Mouse (Mus musculus) heart, embryonic 10.5 days (tissue): ENCODE data around the gene Rpl10. TPM values are rescaled to one million over a fixed set of nuclear protein-coding genes. Genes with fewer than 3 reads are reported as not detected.

Source experiments
- DNase-seq: peaks from one replicate; pipeline ENCODE4 v3.0.0-alpha.2; 2017; ENCODE audit warnings: low spot score
- H3K27ac ChIP-seq: fragments of 300-500 bp; sonication (generic); 2 replicates; pipeline ENCODE4 v1.5.1; 2016; ENCODE audit warnings: mild to moderate bottlenecking
- H3K27me3 ChIP-seq: fragments of 300-500 bp; sonication (generic); 2 replicates; pipeline ENCODE4 v1.6.1; 2016; ENCODE audit warnings: mild to moderate bottlenecking; ENCODE audit not compliant: poor library complexity, insufficient read depth, severe bottlenecking
- H3K36me3 ChIP-seq: fragments of 300-500 bp; sonication (generic); 2 replicates; pipeline ENCODE4 v1.6.1; 2016; ENCODE audit warnings: mild to moderate bottlenecking, moderate library complexity
- H3K4me1 ChIP-seq: fragments of 300-500 bp; sonication (generic); 2 replicates; pipeline ENCODE4 v1.6.1; 2016; ENCODE audit warnings: mild to moderate bottlenecking
- H3K4me3 ChIP-seq: fragments of 300-500 bp; sonication (generic); 2 replicates; pipeline ENCODE4 v1.5.1; 2016; ENCODE audit warnings: mild to moderate bottlenecking, moderate library complexity
- H3K9me3 ChIP-seq: fragments of 300-500 bp; sonication (generic); 2 replicates; pipeline ENCODE4 v1.6.1; 2016; ENCODE audit warnings: mild to moderate bottlenecking, moderate library complexity
- WGBS: fragments of 180-500 bp; shearing (Covaris S2); methylation state at CpG from one replicate; pipeline ENCODE4 v1.1.7; 2016; 5-methylcytosine and 5-hydroxymethylcytosine counted together
- polyA plus RNA-seq: library from polyadenylated mRNA; unstranded; fragments of >200 nt; fragmentation: Nextera tagmentation; extraction: Ambion mirVana; gene quantifications from 2 replicates; pipeline ENCODE4 v1.2.1, GENCODE M21; 2016

The Rpl10 gene
- polyA plus RNA-seq, 1 experiment from 2014 or later = 543 TPM

DNA sequence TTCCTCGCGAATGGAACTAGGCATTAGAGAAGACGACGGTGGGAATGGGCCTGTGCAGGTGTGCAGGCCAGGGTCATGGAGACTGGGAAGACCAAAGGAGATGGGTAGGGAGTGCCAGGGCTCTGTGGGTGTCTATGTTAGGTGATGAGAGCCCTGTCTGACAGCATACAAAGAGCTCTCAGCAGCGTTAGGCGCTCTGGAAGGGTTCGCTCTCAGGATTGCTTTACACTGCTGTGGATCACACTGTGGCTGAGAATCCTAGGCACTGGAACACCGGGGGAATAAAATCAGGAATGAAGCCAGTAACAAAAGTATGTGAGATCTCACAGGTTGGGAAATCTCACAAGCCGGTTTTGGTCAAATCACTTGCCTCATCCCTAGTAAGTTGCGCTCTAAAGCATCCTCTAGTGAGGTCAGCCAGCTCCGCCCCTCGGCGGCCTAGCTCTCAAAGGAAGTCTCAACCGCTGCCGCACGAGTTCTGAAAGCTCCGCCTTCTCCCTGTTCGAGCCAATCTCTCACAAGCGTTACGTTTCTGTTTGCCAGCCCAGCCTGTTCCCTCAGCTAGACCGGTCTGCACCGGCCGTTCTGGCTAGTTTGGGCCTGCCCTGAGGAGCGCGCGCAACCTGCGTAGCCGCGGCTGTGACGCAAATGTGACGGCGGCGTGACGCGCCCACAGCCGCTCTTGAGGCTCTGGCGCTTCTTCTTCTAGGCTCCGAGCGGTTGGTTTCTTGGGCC is 16.3 kb upstream of the Rpl10 start, which contains the start of gene Emd:
Emd (plus strand) TSS at position 535 of the 735 bp plus-strand sequence.
- Histone ChIP-seq H3K36me3 (peaks cover 18% of the 10 kb centered on the region), H3K27ac (peak within 1 kb of the TSS; percentile 91), H3K4me3 (peak within 1 kb of the TSS; percentile 70), H3K4me1 (0 out of 2 replicates have a peak, but pooled peaks cover 5% of the 10 kb centered on the region), H3K27me3 (0 out of 2 replicates have a peak, but pooled peaks cover 3% of the 10 kb centered on the region), H3K9me3 (no peaks in the 10 kb centered on the region)
- WGBS = 26% methylated on average over 39 of the region's 39 CpGs
- peak; percentile 96 for DNase-seq

DNA sequence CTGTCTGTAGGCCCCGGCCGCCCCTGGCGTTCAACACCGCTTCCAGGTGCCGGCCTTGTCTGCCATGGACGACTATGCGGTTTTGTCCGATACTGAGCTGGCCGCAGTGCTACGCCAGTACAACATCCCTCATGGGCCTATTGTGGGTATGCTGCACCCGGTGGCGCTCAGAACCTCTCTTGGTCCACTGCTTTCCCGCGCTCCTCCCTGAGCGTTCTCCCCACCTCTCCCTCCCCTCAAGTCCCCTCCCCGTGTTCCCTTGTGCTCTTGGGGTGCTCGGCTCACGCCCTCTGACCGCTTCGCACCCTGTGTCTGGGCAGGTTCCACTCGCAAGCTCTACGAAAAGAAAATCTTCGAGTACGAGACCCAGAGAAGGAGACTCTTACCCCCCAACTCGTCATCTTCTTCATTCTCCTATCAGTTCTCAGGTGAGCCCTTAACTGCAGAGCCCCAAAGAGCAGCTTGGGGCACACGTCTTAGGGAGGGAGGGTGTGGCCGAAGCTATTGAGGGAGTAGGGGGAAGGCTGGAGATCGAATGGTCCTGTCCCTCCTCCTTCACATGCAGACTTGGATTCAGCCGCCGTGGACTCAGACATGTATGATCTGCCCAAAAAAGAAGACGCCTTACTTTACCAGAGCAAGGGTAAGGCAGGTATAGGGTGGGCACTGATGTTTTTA is 15.6 kb upstream of the Rpl10 start:
- DNase-seq = no peak
- Histone ChIP-seq H3K9me3 (no peaks in the 10 kb centered on the region), H3K27me3 (0 out of 2 replicates have a peak, but pooled peaks cover 3% of the 10 kb centered on the region), H3K4me3 (peak overlapping the region; percentile 70), H3K27ac (peak overlapping the region; percentile 91), H3K36me3 (peaks cover 19% of the 10 kb centered on the region), H3K4me1 (0 out of 2 replicates have a peak, but pooled peaks cover 5% of the 10 kb centered on the region)
- WGBS = 19% methylated on average over 31 of the region's 31 CpGs

DNA sequence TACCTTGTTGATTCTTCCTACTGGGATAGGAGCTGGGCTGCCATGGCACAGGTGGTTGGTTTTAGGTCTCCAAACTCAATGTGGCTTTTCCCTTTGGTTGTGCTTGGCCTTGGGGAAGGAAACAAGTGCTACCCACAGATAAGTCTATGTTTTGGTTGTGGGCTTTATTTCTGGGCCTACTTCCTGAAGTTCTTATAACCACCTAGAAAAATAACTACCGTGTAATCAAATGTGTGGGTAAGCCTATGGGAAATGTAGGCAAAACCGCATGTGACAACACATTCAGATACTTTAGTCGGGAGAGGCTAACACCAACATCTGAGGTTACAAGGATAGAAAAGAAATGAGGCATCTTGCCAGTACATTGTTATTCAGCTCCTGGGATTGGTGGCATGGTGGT is 12.9 kb upstream of the Rpl10 start:
- Histone ChIP-seq H3K4me3 (no peak overlapping the region), H3K36me3 (peaks cover 22% of the 10 kb centered on the region), H3K27me3 (no peaks in the 10 kb centered on the region), H3K4me1 (0 out of 2 replicates have a peak, but pooled peaks cover 5% of the 10 kb centered on the region), H3K27ac (no peak overlapping the region), H3K9me3 (no peaks in the 10 kb centered on the region)
- 87% methylated on average over 3 of the region's 3 CpGs for whole genome bisulfite sequencing
- DNase-seq = no peak

DNA sequence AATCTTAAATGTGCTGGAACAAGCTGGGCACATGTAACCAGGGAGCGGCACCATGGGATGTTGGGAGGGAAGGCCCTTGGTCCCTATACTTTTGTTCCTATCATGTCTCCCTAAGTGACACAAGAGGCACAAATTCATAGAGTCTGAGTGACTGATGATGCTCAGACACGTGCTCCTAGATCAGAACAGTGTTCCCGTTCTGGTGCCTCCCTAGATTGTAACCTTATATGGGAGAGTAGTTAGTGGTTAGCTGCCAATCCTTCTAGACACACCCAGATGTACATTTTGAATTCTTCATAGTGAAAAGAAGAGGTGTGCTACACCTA is 913 bp upstream of the Rpl10 start:
- no peak for DNase-seq

DNA sequence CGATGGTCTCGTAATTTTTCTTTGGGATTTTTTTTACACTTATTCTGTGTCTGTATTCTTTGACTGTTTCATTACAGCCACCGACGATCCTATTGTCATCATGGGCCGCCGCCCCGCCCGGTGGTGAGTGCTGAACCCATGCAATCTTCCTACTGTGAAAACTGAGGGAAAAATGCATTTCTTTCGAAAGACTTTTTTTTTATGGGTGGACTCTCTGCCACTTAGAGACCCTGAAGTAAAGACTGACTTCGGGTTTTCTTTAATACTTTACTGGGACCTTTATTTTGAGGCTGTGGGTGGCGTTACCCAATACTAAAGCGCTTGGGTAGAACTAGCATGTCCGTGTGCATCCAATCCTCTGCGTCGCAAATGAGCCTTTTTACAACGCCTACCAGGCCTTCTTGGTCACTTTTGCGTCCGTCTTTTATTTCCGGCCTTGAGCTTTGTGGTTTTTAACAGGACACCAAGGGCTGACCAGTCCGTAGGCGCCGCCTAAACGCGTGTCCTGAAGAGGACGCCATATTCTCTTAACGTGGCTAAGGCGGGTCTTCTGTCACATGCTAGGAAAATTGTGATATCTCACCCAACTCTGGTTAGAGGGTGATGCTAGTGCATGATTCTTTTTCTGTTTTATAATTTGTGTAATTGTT is 415 bp downstream of the Rpl10 start:
- Histone ChIP-seq H3K4me3 (peak overlapping the region; percentile 65), H3K36me3 (peaks cover 10% of the 10 kb centered on the region; the same call in 1 of the 2 replicates), H3K27me3 (no peaks in the 10 kb centered on the region), H3K27ac (peak overlapping the region; percentile 84), H3K9me3 (no peaks in the 10 kb centered on the region), H3K4me1 (no peaks in the 10 kb centered on the region)
- WGBS = 15% methylated on average over 27 of the region's 27 CpGs
- DNase-seq = no peak

More for the DNA sequence above, 913 bp upstream of the Rpl10 start:
- Histone ChIP-seq H3K27me3 (no peaks in the 10 kb centered on the region), H3K27ac (peak overlapping the region; percentile 91), H3K4me3 (peak overlapping the region; percentile 65), H3K9me3 (no peaks in the 10 kb centered on the region), H3K4me1 (no peaks in the 10 kb centered on the region), H3K36me3 (peaks cover 10% of the 10 kb centered on the region; the same call in 1 of the 2 replicates)
- 28% methylated on average over 3 of the region's 3 CpGs for WGBS

DNA sequence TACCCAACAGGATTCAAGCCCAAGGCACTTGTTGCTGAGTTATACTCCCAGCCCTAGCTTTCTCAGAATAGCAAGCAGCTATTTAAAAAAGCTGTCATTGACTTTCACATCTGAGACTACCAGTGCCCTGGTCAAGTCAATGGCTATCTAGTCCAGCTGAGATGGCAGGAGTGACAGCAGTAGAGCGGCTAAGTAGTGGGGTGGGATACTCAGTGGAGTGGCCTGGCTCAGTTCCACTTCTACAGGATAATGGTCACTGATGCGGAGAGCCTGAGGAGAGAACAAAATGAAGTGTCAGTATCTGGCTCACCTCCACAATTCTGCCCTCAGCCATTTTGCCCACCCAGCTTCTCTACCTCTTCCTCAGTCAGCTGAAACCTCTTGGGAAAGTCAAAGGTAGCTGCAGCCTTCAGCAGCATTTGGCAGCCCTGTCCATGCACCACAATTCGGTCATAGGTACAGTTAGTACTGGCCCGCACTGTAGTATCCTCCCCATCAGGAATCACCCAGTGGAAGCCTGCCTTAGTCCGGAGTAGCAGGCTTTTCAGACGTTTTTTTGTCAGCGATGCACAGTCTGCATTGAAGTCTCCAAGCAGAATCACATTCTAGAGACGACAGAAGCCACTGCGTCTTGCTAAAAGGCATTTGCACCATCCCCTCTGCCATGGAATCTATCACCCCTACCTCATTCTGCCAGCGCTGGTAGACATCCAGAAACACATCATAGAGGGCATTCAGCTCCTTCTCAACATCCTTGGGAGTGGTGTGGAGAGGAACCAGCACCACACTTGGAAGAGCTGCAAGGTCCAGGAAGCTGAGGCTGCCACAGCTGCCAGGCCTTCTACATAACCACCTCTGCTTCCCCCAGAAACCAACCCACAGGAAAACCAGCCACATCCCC is 3.1 kb downstream of the Rpl10 start:
- DNase-seq = peak; percentile 70
- no peaks in the 10 kb centered on the region for H3K27me3 ChIP-seq
- H3K27ac ChIP-seq = no peak overlapping the region
- no peaks in the 10 kb centered on the region for H3K4me1 ChIP-seq
- H3K9me3 ChIP-seq = no peaks in the 10 kb centered on the region
- H3K4me3 ChIP-seq = 0 out of 2 replicates have a peak overlapping the region, but pooled peaks have one; percentile 6
- 30% methylated on average over 10 of the region's 10 CpGs for WGBS
- peaks cover 10% of the 10 kb centered on the region; the same call in 1 of the 2 replicates for H3K36me3 ChIP-seq

DNA sequence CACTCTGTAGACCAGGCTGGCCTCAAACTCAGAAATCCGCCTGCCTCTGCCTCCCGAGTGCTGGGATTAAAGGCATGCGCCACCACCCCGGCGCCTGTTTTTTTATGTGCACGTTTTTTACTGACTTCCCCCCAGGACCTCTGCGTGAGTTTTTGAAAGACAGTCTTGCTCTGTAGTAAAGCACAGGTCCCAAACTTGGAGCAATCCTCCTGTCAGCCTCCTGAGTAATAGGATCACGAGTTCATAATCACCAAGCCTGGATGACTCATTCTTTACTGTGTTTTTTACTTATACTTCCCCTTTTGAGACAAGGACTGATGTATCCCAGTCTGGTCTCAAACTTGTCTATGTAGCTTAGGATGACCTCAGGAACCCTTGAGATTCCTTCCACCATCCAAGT is 7.3 kb downstream of the Rpl10 start:
- DNase-seq = no peak
- 68% methylated on average over 8 of the region's 8 CpGs for WGBS
- Histone ChIP-seq H3K27ac (no peak overlapping the region), H3K27me3 (no peaks in the 10 kb centered on the region), H3K4me3 (no peak overlapping the region), H3K36me3 (0 out of 2 replicates have a peak, but pooled peaks cover 5% of the 10 kb centered on the region), H3K9me3 (no peaks in the 10 kb centered on the region), H3K4me1 (no peaks in the 10 kb centered on the region)

DNA sequence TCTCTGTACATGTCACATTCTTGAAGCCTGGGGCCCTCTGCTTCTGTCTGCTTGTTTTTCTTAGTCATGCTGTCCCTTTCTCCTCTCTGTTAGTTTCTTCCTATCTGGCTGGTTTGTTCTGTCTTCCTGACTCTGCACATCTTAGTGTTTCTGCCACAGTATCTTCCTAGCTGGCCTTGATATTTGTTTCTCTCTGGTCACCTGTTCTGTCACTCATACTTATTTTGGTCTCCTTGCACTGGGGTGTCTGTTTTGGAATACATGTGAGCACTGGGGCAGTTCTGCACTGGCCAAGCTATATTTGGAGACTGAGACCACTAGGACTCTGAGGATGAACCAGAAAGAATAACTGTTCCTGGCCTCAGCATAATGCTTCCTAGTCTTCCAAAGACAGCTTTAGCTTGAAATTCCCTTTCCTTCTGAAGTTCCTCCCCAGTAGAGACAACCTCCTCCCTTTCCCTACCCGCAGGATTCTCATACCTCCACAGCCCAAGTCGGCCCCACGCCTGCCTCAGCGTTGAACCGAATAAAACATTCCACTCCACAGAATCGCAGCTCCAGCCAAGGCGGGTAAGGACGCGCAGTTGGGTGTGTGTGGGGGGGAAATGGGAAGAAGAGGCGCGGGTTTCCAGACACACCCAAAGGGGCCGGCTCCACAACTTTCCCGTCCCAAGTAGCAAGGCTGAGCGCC is 10.6 kb downstream of the Rpl10 start:
- Histone ChIP-seq H3K27ac (peak overlapping the region; percentile 88), H3K36me3 (no peaks in the 10 kb centered on the region), H3K4me3 (peak overlapping the region; percentile 71), H3K27me3 (no peaks in the 10 kb centered on the region), H3K9me3 (no peaks in the 10 kb centered on the region), H3K4me1 (peaks cover 7% of the 10 kb centered on the region; the same call in 1 of the 2 replicates)
- 10% methylated on average over 14 of the region's 14 CpGs for WGBS
- no peak for DNase-seq

DNA sequence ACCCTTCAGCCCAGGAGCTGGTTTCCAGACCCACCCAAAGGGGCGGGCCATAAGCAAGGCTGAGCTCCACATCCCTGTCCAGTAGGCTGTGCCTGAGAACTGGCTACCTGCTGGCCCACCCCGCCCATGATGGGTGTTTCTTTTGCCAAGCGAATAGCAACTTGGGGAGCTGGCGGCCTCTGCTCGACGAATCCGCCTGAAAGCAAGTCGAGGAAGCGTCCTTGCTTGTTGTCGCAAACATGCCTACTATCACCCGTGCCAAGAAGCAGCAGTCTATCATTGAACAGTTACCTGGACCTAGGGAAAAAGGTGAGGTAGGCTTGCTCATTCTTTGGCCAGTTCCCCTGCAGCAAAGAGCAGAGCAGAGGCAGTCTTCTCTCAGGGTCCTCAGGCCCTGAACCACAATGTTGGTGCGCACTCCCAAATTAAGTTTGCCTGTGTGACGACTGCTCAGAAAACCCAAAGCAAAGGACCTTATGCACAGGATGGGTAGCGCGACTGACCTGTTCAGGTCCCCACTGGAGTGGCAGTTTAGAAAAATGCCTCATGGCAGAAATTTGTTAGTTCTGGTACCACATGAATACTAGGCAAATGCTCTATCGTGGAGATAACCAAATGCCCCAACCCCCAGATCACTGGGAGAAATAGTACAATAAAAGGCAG is 11.3 kb downstream of the Rpl10 start, which contains the start of the genes Taz and Dnase1l1:
Taz (plus strand) TSS at position 181 of the 663 bp plus-strand sequence.
Dnase1l1 (minus strand) TSS at position 606 of the 663 bp plus-strand sequence.
- no peaks in the 10 kb centered on the region for H3K9me3 ChIP-seq
- DNase-seq = peak; percentile 92
- H3K4me1 ChIP-seq = peaks cover 7% of the 10 kb centered on the region; the same call in 1 of the 2 replicates
- no peaks in the 10 kb centered on the region for H3K36me3 ChIP-seq
- peak within 1 kb of the TSS; percentile 71 for H3K4me3 ChIP-seq
- peak within 1 kb of the TSS; percentile 88 for H3K27ac ChIP-seq
- no peaks in the 10 kb centered on the region for H3K27me3 ChIP-seq
- WGBS = 14% methylated on average over 16 of the region's 16 CpGs

DNA sequence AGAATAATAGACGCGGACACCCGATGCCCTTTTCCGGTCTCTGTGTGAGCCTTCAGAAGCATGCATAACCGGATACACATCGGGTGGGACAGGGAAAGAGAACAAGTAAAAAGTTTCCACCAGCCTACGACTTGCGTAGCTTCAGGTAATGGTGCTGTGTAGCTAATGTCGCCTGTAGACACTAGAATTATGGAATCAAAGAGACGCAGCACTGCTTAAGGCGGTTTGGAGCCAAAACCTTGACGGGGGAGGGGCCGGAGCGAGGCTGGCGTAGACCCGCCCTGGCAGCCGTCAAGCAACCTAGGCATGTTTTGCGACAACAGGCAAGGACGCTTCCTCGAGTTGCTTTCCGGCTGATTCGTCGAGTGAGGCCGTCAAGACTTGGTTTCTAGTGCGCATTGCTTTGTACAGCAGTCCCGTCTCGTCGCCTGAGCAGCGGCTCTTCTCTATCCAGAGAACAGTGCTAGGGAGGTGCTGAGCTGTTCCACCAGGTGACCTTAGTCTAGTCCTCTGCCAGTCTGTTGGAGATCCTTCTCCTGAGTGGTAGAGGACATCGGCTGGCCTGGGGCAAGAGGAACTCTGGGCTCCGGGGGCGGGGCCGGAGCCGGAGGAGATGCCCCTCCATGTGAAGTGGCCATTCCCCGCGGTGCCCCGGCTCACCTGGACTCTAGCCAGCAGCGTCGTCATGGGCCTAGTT is 11.9 kb downstream of the Rpl10 start:
- Histone ChIP-seq H3K4me3 (peak overlapping the region; percentile 71), H3K4me1 (peaks cover 7% of the 10 kb centered on the region; the same call in 1 of the 2 replicates), H3K27me3 (no peaks in the 10 kb centered on the region), H3K9me3 (no peaks in the 10 kb centered on the region), H3K36me3 (no peaks in the 10 kb centered on the region), H3K27ac (peak overlapping the region; percentile 88)
- DNase-seq = peak; percentile 92
- 25% methylated on average over 39 of the region's 39 CpGs for WGBS

DNA sequence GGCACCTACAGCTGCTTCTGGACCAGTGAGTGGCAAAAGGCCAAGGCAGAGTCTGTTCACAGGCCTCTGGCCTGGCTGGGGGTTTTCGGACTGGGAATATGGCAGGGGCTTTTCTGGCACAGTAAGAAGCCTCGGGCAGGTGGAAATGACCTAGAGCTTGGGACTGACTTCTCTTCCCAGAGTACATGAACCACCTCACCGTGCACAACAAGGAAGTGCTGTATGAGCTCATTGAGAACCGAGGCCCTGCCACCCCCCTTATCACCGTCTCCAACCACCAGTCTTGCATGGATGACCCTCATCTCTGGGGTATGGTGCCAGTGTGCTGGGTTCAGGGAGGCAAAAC is 12.5 kb downstream of the Rpl10 start:
- Histone ChIP-seq H3K4me3 (peak overlapping the region; percentile 71), H3K4me1 (peaks cover 7% of the 10 kb centered on the region; the same call in 1 of the 2 replicates), H3K9me3 (no peaks in the 10 kb centered on the region), H3K27me3 (no peaks in the 10 kb centered on the region), H3K36me3 (peaks cover 2% of the 10 kb centered on the region; the same call in 1 of the 2 replicates), H3K27ac (peak overlapping the region; percentile 88)
- WGBS = 36% methylated on average over 5 of the region's 5 CpGs
- DNase-seq = no peak
